Mouse (Mus musculus): ENCODE results near the gene Mroh2a. TPM values are rescaled to one million over a fixed set of nuclear protein-coding genes. Genes with fewer than 3 reads are reported as not detected.
A peak's percentile ranks its signal among the peaks of the same experiment; 100 is the strongest.

Gene Mroh2a
- total and polyA plus RNA-seq, 2 experiments from 2014 or later = 0.35 TPM; not detected in 1

DNA sequence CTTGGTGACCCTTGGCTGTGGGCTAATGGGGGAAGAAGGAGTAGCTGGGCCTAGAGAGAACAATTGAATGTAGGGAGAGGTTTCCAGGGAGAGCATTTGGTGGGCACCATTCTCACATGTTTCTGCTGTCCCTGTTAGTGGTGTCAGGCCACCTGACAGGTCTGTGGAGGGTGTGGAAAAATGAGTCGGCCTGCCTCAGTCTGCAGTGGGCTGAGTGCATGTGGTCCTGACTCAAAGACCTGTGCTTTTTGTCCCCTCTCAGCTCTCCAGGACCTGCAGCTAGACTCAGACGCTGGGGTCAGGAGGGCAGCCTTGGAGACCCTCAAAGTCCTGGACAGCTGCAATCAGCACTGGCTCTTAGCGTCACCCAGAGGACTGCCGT, 32.8 kb downstream of the Mroh2a start:
- H3K4me1 ChIP-seq (ENCODE audit: insufficient read depth) = no peaks in the 10 kb centered on the region
- TF ChIP-seq CTCF (IDR thresholded peaks at IDR 0.05; ENCODE audit: low read depth) = no peak
- H3K27ac ChIP-seq (ENCODE audit: low read depth, low read length) = no peak overlapping the region
- no peaks in the 10 kb centered on the region for H3K27me3 ChIP-seq (ENCODE audit: insufficient read depth, low read length)
- H3K9ac ChIP-seq = no peak overlapping the region
- H3K4me3 ChIP-seq (ENCODE audit: low read depth, low read length) = no peak overlapping the region
- peaks cover 56% of the 10 kb centered on the region for H3K36me3 ChIP-seq (ENCODE audit: insufficient read depth)
- DNase-seq (no peak), ATAC-seq (0 out of 2 replicates have a peak, but pooled peaks have one; percentile 2)
- H3K9me3 ChIP-seq (ENCODE audit: low read length) = peaks cover 35% of the 10 kb centered on the region
- 79% methylated on average over 4 of the region's 4 CpGs for WGBS
- no peak overlapping the region for H3K4me2 ChIP-seq (ENCODE audit: low read depth)

DNA sequence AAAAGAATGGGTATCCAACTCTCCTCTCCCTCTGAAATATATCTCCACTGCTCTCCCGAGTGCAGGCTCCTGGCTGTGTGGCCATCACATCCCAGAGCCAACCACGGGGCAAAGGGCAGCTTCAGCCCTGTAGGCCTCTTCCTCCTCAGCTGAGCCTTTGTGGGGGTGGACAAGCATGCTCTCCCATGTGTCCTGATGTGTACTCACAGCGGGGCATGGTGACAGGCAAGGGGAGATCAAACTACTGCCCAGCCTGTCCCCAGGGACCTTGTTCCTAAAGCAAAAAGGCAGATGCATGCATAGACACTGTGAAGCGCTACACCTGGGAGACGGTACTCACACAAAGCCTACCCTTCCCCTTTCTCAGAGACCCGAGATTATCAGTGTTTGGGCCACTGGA, 33.3 kb downstream of the Mroh2a start:
- WGBS = 79% methylated on average over 6 of the region's 6 CpGs
- Histone ChIP-seq H3K4me2 (ENCODE audit: low read depth) (no peak overlapping the region), H3K36me3 (ENCODE audit: insufficient read depth) (peaks cover 61% of the 10 kb centered on the region), H3K27ac (ENCODE audit: low read depth, low read length) (no peak overlapping the region), H3K4me1 (ENCODE audit: insufficient read depth) (no peaks in the 10 kb centered on the region), H3K9ac (no peak overlapping the region), H3K27me3 (ENCODE audit: insufficient read depth, low read length) (no peaks in the 10 kb centered on the region), H3K4me3 (ENCODE audit: low read depth, low read length) (no peak overlapping the region), H3K9me3 (ENCODE audit: low read length) (peaks cover 30% of the 10 kb centered on the region)
- TF ChIP-seq CTCF (IDR thresholded peaks at IDR 0.05; ENCODE audit: low read depth) = no peak
- DNase-seq (no peak), ATAC-seq (no peak)

DNA sequence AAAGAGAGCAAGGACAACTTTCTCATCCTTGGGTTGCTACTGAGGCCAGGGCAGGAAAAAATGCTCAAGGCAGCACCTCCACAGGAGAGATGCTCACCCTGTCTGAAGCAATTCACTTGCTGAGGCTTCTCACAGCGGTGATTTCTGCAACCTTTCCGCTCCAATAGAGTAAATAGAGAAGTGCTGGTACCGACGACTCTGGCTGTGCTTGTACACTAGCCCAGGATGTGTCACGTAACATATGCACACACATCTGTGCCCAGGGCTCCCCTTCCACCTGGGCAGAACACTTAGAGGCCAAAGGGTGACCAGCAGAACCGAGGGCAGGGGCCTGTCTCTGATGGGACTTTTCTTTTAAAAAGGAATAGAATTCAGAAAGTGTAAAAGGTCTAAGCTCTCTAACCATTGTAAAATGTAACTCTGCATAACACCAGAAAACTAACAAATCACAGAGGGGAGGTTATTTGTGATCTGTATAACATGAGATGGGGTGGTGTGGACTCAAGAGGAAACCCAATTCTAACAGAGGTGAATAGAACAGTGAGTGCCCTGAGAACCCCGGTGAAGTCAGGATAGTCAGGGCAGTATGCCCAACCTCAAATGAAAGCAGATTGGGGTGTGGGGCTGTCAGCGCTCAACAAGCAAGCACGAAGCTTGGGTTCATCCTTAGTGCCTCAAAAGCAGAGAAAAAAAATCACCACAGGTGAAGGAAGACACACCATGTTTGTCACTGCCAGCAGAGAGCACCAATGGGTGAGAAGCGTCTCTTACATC, 34.0 kb downstream of the Mroh2a start:
- Histone ChIP-seq H3K4me2 (ENCODE audit: low read depth) (no peak overlapping the region), H3K36me3 (ENCODE audit: insufficient read depth) (peaks cover 67% of the 10 kb centered on the region), H3K9ac (no peak overlapping the region), H3K9me3 (ENCODE audit: low read length) (peaks cover 23% of the 10 kb centered on the region), H3K4me1 (ENCODE audit: insufficient read depth) (no peaks in the 10 kb centered on the region), H3K27ac (ENCODE audit: low read depth, low read length) (no peak overlapping the region), H3K4me3 (ENCODE audit: low read depth, low read length) (no peak overlapping the region), H3K27me3 (ENCODE audit: insufficient read depth, low read length) (no peaks in the 10 kb centered on the region)
- DNase-seq (no peak), ATAC-seq (no peak)
- 84% methylated on average over 10 of the region's 10 CpGs for WGBS
- TF ChIP-seq CTCF (IDR thresholded peaks at IDR 0.05; ENCODE audit: low read depth) = 0 out of 2 replicates have a peak, but pooled peaks have one; percentile 4

GRCm38 (mm10) chr1:88261706-88262105, 34.9 kb downstream of the Mroh2a start:
- H3K4me1 ChIP-seq (ENCODE audit: insufficient read depth) = no peaks in the 10 kb centered on the region
- ATAC-seq (no peak), DNase-seq (no peak)
- H3K27ac ChIP-seq (ENCODE audit: low read depth, low read length) = no peak overlapping the region
- H3K36me3 ChIP-seq (ENCODE audit: insufficient read depth) = peaks cover 77% of the 10 kb centered on the region
- TF ChIP-seq CTCF (IDR thresholded peaks at IDR 0.05; ENCODE audit: low read depth) = peak; percentile 24
- no peak overlapping the region for H3K4me2 ChIP-seq (ENCODE audit: low read depth)
- H3K9ac ChIP-seq = no peak overlapping the region
- 88% methylated on average over 7 of the region's 7 CpGs for WGBS
- H3K27me3 ChIP-seq (ENCODE audit: insufficient read depth, low read length) = no peaks in the 10 kb centered on the region
- H3K4me3 ChIP-seq (ENCODE audit: low read depth, low read length) = no peak overlapping the region
- peaks cover 14% of the 10 kb centered on the region for H3K9me3 ChIP-seq (ENCODE audit: low read length)

GRCm38 (mm10) chr1:88262255-88262654, 35.5 kb downstream of the Mroh2a start:
- no peak overlapping the region for H3K27ac ChIP-seq (ENCODE audit: low read depth, low read length)
- ATAC-seq (no peak), DNase-seq (peak; percentile 45)
- no peak overlapping the region for H3K4me3 ChIP-seq (ENCODE audit: low read depth, low read length)
- H3K27me3 ChIP-seq (ENCODE audit: insufficient read depth, low read length) = no peaks in the 10 kb centered on the region
- peaks cover 82% of the 10 kb centered on the region for H3K36me3 ChIP-seq (ENCODE audit: insufficient read depth)
- no peaks in the 10 kb centered on the region for H3K4me1 ChIP-seq (ENCODE audit: insufficient read depth)
- H3K9me3 ChIP-seq (ENCODE audit: low read length) = peaks cover 8% of the 10 kb centered on the region
- WGBS = 81% methylated on average over 4 of the region's 4 CpGs
- no peak for TF ChIP-seq CTCF (IDR thresholded peaks at IDR 0.05; ENCODE audit: low read depth)
- H3K9ac ChIP-seq = no peak overlapping the region
- H3K4me2 ChIP-seq (ENCODE audit: low read depth) = no peak overlapping the region

DNA sequence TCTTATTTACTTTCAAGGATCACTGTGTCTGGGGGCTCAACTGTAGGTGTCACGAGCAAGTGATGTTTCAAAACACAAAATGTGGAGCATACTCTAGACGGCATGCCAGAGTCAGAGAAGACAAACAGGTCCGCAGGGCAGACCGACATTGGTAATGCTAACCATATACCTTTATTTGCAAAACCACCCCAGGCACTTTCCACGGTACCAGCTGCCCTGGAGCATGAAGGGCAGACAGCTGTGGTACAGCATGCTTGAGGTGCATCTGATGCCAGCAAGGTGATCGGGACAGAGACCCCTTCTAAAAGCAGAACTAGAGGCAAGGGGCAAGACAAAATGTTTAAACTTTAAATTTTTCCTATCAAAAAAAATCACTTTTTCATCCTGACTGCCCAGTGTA, 36.2 kb downstream of the Mroh2a start:
- Histone ChIP-seq H3K4me1 (ENCODE audit: insufficient read depth) (no peaks in the 10 kb centered on the region), H3K4me3 (ENCODE audit: low read depth, low read length) (no peak overlapping the region), H3K9ac (no peak overlapping the region), H3K27ac (ENCODE audit: low read depth, low read length) (no peak overlapping the region), H3K27me3 (ENCODE audit: insufficient read depth, low read length) (no peaks in the 10 kb centered on the region), H3K4me2 (ENCODE audit: low read depth) (no peak overlapping the region), H3K9me3 (ENCODE audit: low read length) (peaks cover 1% of the 10 kb centered on the region; the same call in 1 of the 2 replicates), H3K36me3 (ENCODE audit: insufficient read depth) (peaks cover 89% of the 10 kb centered on the region)
- no peak for DNase-seq
- 77% methylated on average over 6 of the region's 6 CpGs for WGBS
- TF ChIP-seq CTCF (IDR thresholded peaks at IDR 0.05; ENCODE audit: low read depth) = no peak
- no peak for ATAC-seq

GRCm38 (mm10) chr1:88263778-88264177, 37.0 kb downstream of the Mroh2a start:
- TF ChIP-seq CTCF (IDR thresholded peaks at IDR 0.05; ENCODE audit: low read depth) = no peak
- no peaks in the 10 kb centered on the region for H3K9me3 ChIP-seq (ENCODE audit: low read length)

More at GRCm38 (mm10) chr1:88263778-88264177, 37.0 kb downstream of the Mroh2a start:
- no peak for DNase-seq
- ATAC-seq = no peak
- Histone ChIP-seq H3K4me3 (ENCODE audit: low read depth, low read length) (no peak overlapping the region), H3K36me3 (ENCODE audit: insufficient read depth) (peaks cover 97% of the 10 kb centered on the region), H3K27me3 (ENCODE audit: insufficient read depth, low read length) (no peaks in the 10 kb centered on the region), H3K4me2 (ENCODE audit: low read depth) (no peak overlapping the region), H3K9ac (no peak overlapping the region), H3K27ac (ENCODE audit: low read depth, low read length) (no peak overlapping the region), H3K4me1 (ENCODE audit: insufficient read depth) (no peaks in the 10 kb centered on the region)
- 93% methylated on average over 5 of the region's 5 CpGs for WGBS
